Mouse (Mus musculus): ENCODE data around the gene Hdac10. TPM values are rescaled to one million over a fixed set of nuclear protein-coding genes. Genes with fewer than 3 reads are reported as not detected.

Gene Hdac10
- total and polyA plus RNA-seq, 3 experiments, result 8.2 to 17.7 (median 9.5) TPM

GRCm38 (mm10) chr15:89078208-89078836, 50.2 kb downstream of the Hdac10 start:
- Histone ChIP-seq H3K4me1 (ENCODE audit: control insufficient read depth in 1 of 2, insufficient read depth in 2 of 2) (peaks cover 6 to 42% of the 10 kb centered on the region in 2 experiments; a peak in 3 of 4 replicates), H3K4me2 (ENCODE audit: insufficient read depth, low read depth, poor library complexity, severe bottlenecking) (peak overlapping the region; percentile 59), H3K36me3 (replicated peaks in 1 of 2; ENCODE audit: control insufficient read depth in 1 of 2, insufficient read depth in 1 of 2, low read length in 1 of 2) (peaks cover 27 to 39% of the 10 kb centered on the region in 2 experiments), H3K79me2 (replicated peaks; ENCODE audit: control insufficient read depth, extremely low read depth, insufficient read depth, poor library complexity, severe bottlenecking) (peaks cover 37% of the 10 kb centered on the region), H3K9ac (ENCODE audit: insufficient read depth, low read depth) (peak overlapping the region; percentile 96), H3K27ac (ENCODE audit: insufficient read depth, low read depth) (peak overlapping the region; percentile 91), H3K4me3 (replicated peaks in 1 of 3; ENCODE audit: low read depth in 2 of 3, low read length in 2 of 3, poor library complexity in 1 of 3) (peak overlapping the region; percentile 83 to 94 (median 88)), H3K27me3 (replicated peaks) (peaks cover 20% of the 10 kb centered on the region), H3K9me3 (replicated peaks; ENCODE audit: low read length) (no peaks in the 10 kb centered on the region)
- in situ Hi-C loops (cut with MboI; ENCODE audit: low pct_ligation_motif_present, low pct_unique_long_range_greater_than_20kb, low sequenced_read_pairs) (loop anchor here (10.0 kb wide), 2 partner anchors 254 to 346 kb away; partner anchors contain the start of genes C730034F03Rik, Chkb, Cpt1b and Gm44502), dilution Hi-C loops (cut with MboI; ENCODE audit: extremely low pct_ligation_motif_present, extremely low pct_unique_long_range_greater_than_20kb, low sequenced_read_pairs) (no loop called here)
- peak; percentile 90 for DNase-seq (ENCODE audit: extremely low read depth)
- no peak for TF ChIP-seq NRF1 (IDR thresholded peaks at IDR 0.05; ENCODE audit: low read depth, low read length)
- no peak for TF ChIP-seq ZKSCAN1 (IDR thresholded peaks at IDR 0.05; ENCODE audit: borderline replicate concordance, low read depth, low read length)
- TF ChIP-seq IRF4 (IDR thresholded peaks at IDR 0.05; ENCODE audit: low read depth, low read length), result peak; percentile 64
- peak; percentile 86; the same call in 1 of the 2 replicates for TF ChIP-seq MAZ (IDR thresholded peaks at IDR 0.05; ENCODE audit: low read depth, low read length)
- TF ChIP-seq NELFE (IDR thresholded peaks at IDR 0.05; ENCODE audit: low read depth, low read length), result peak; percentile 72
- TF ChIP-seq E2F4 (IDR thresholded peaks at IDR 0.05; ENCODE audit: insufficient replicate concordance, low read depth, low read length), result no peak
- peak; percentile 74 for TF ChIP-seq HCFC1 (IDR thresholded peaks at IDR 0.05; ENCODE audit: low read depth, low read length)
- TF ChIP-seq TBP (conservative IDR thresholded peaks at IDR 0.05; ENCODE audit: low read depth, low read length), result peak; percentile 85; the same call in 1 of the 2 replicates
- TF ChIP-seq SIN3A (IDR thresholded peaks at IDR 0.05; ENCODE audit: low read length), result peak; percentile 87
- no peak for TF ChIP-seq MEF2A (IDR thresholded peaks at IDR 0.05; ENCODE audit: borderline replicate concordance, low read depth, low read length)
- no peak for TF ChIP-seq RAD21 (IDR thresholded peaks at IDR 0.05; ENCODE audit: low read depth, low read length)
- TF ChIP-seq CHD2 (IDR thresholded peaks at IDR 0.05; ENCODE audit: low read length), result peak; percentile 90
- peak; percentile 93 for TF ChIP-seq ELF1 (IDR thresholded peaks at IDR 0.05; ENCODE audit: low read depth, low read length)
- no peak for TF ChIP-seq JUN (IDR thresholded peaks at IDR 0.05; ENCODE audit: insufficient read depth, low read depth, low read length)
- no peak for TF ChIP-seq MAFK (IDR thresholded peaks at IDR 0.05; ENCODE audit: insufficient replicate concordance, low read length)
- TF ChIP-seq USF1 (IDR thresholded peaks at IDR 0.05; ENCODE audit: low read depth, low read length), result no peak
- peak; percentile 82 for TF ChIP-seq MYC (IDR thresholded peaks at IDR 0.05; ENCODE audit: low read depth, low read length)
- no peak for TF ChIP-seq KAT2A (IDR thresholded peaks at IDR 0.05; ENCODE audit: insufficient replicate concordance, low read length)
- peak; percentile 76 for TF ChIP-seq ZMIZ1 (IDR thresholded peaks at IDR 0.05; ENCODE audit: low read depth, low read length)
- TF ChIP-seq UBTF (IDR thresholded peaks at IDR 0.05; ENCODE audit: low read depth, low read length), result no peak
- peak; percentile 60 for TF ChIP-seq MXI1 (IDR thresholded peaks at IDR 0.05; ENCODE audit: low read depth, low read length)
- TF ChIP-seq GABPA (IDR thresholded peaks at IDR 0.05; ENCODE audit: insufficient replicate concordance, low read depth, low read length), result no peak
- peak; percentile 85 for TF ChIP-seq POLR2A (IDR thresholded peaks at IDR 0.05; ENCODE audit: low read depth, low read length)
- TF ChIP-seq EP300 (IDR thresholded peaks at IDR 0.05; ENCODE audit: low read length), result peak; percentile 49; the same call in 1 of the 2 replicates
- TF ChIP-seq BHLHE40 (IDR thresholded peaks at IDR 0.05; ENCODE audit: low read depth, low read length), result no peak
- no peak for TF ChIP-seq SMC3 (IDR thresholded peaks at IDR 0.05; ENCODE audit: low read depth, low read length)
- peak; percentile 36; the same call in 1 of the 2 replicates for TF ChIP-seq POLR2AphosphoS2 (IDR thresholded peaks at IDR 0.05; ENCODE audit: low read depth, low read length)
- peak; percentile 69 for TF ChIP-seq MAX (IDR thresholded peaks at IDR 0.05; ENCODE audit: low read length)
- no peak for TF ChIP-seq USF2 (conservative IDR thresholded peaks at IDR 0.05; ENCODE audit: low read depth, low read length)
- no peak for TF ChIP-seq CHD1 (IDR thresholded peaks at IDR 0.05; ENCODE audit: low read depth, low read length)
- no peak for TF ChIP-seq CTCF (conservative IDR thresholded peaks at IDR 0.05 in 1 of 2, IDR thresholded peaks at IDR 0.05 in 1 of 2; ENCODE audit: low read depth in 2 of 2, low read length in 2 of 2)
- 0 out of 2 replicates have a peak, but pooled peaks have one; percentile 21 for TF ChIP-seq JUND (conservative IDR thresholded peaks at IDR 0.05; ENCODE audit: low read depth, low read length)
- no peak for TF ChIP-seq RCOR1 (conservative IDR thresholded peaks at IDR 0.05; ENCODE audit: low read depth, low read length)
- no peak for TF ChIP-seq PAX5 (IDR thresholded peaks at IDR 0.05; ENCODE audit: low read length)
- 0 out of 2 replicates have a peak, but pooled peaks have one; percentile 41 for TF ChIP-seq ETS1 (conservative IDR thresholded peaks at IDR 0.05; ENCODE audit: low read depth, low read length)
- TF ChIP-seq ZNF384 (IDR thresholded peaks at IDR 0.05; ENCODE audit: low read depth, low read length), result no peak
- no peak for TF ChIP-seq ZC3H11A (IDR thresholded peaks at IDR 0.05; ENCODE audit: low read depth, low read length)
- 0 out of 2 replicates have a peak, but pooled peaks have one; percentile 42 for TF ChIP-seq TCF12 (IDR thresholded peaks at IDR 0.05; ENCODE audit: low read depth, low read length)
